Mouse (Mus musculus): ENCODE results near the gene Rnf207. TPM values are rescaled to one million over a fixed set of nuclear protein-coding genes. Genes with fewer than 3 reads are reported as not detected.

Gene Rnf207
- polyA plus RNA-seq, 1 experiment: not detected

DNA sequence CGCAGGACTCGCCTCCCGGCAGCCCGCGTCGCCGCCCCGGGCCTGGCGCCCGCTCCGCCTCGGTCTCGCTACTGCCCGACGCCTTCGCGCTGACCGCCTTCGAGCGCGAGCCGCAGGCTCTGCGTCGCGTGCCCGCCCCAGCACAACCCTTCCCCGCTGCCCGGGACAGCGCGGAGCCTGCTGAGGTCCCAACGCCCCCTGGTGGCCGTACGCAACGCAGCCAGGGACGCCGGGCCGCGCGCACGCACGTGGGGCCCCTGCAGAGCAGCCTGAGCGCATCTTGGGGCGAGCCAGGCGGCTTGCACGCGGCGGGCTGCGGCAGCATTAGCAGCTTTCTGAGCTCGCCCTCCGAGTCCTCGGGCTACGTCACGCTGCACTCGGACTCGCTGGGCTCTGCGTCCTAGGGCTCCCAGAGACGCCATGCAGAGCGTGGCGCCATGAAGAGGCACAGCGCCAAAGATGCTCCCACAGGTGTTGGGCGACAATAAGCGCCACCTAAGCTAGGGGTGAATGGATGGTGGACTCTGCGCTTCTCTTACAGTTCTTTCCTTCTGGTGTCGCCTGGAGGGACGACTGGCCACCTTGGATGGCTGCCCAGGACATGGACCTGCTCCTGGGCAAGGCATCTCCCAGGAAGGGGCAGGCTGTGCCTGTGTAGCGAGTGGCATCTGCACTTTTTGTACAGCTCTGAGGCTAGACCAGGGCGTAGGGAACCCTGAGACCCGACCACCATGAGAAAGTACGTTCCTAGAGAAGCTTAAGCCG, 35.4 kb downstream of the Rnf207 start:
- WGBS: 10% methylated on average over 70 of the region's 70 CpGs
- peaks cover 47% of the 10 kb centered on the region for H3K4me1 ChIP-seq (ENCODE audit: control insufficient read depth, insufficient read depth, low read length)
- H3K27ac ChIP-seq (ENCODE audit: insufficient read depth, low read depth, low read length): no peak overlapping the region
- TF ChIP-seq CTCF (IDR thresholded peaks at IDR 0.05; ENCODE audit: insufficient read depth, low read depth, low read length): peak; percentile 84
- no peak for TF ChIP-seq POLR2A (IDR thresholded peaks at IDR 0.05; ENCODE audit: insufficient read depth, low read depth, low read length)
- H3K4me3 ChIP-seq (ENCODE audit: insufficient read depth, low read depth, low read length): peak overlapping the region; percentile 30

DNA sequence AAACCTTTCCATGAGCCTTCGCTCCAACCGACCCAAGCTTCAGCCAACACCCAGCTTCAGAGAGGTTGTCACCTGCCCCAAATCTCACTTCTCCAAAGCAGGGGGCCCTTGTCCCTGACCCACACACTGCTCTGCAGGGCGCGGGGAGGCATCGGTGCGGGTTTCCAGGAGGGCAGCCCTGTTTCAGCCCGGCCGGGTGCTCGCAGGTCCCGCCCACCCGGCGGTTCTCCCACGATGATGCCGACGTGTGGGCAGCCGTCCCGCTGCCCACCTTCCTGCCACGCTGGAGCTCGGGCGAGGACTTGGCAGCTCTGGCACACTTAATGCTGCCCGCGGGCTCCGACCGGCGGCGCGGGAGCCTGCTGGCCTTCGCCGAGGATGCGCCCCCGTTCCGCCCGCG, 36.1 kb downstream of the Rnf207 start:
- Histone ChIP-seq H3K4me3 (ENCODE audit: insufficient read depth, low read depth, low read length) (peak overlapping the region; percentile 30), H3K27ac (ENCODE audit: insufficient read depth, low read depth, low read length) (no peak overlapping the region), H3K4me1 (ENCODE audit: control insufficient read depth, insufficient read depth, low read length) (peaks cover 47% of the 10 kb centered on the region)
- WGBS: 17% methylated on average over 34 of the region's 34 CpGs
- TF ChIP-seq POLR2A (IDR thresholded peaks at IDR 0.05; ENCODE audit: insufficient read depth, low read depth, low read length) (no peak), CTCF (IDR thresholded peaks at IDR 0.05; ENCODE audit: insufficient read depth, low read depth, low read length) (no peak)

DNA sequence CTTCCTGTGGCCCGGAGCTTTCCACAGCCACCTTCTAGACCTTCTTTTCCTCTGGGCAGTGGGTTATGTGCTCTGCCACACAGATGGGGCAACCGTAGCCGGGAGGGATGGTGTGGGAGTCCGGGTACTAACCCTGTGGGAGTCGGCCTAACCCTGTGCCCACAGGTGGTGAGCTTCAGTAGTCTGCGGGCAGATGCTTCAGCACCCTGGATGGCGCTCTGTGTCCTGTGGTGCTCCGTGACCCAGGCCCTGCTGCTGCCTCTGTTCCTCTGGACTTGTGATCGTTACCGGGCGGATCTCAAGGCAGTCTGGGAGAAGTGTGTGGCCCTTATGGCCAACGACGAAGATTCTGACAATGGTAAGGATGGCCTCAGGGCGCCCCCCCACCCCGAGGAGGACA, 37.2 kb downstream of the Rnf207 start:
- WGBS: 75% methylated on average over 15 of the region's 15 CpGs
- H3K4me1 ChIP-seq (ENCODE audit: control insufficient read depth, insufficient read depth, low read length): peaks cover 40% of the 10 kb centered on the region
- H3K27ac ChIP-seq (ENCODE audit: insufficient read depth, low read depth, low read length): no peak overlapping the region
- no peak for TF ChIP-seq CTCF (IDR thresholded peaks at IDR 0.05; ENCODE audit: insufficient read depth, low read depth, low read length)
- no peak for TF ChIP-seq POLR2A (IDR thresholded peaks at IDR 0.05; ENCODE audit: insufficient read depth, low read depth, low read length)
- H3K4me3 ChIP-seq (ENCODE audit: insufficient read depth, low read depth, low read length): no peak overlapping the region

GRCm38 (mm10) chr4:152278986-152279385, 39.8 kb downstream of the Rnf207 start:
- no peak overlapping the region for H3K4me3 ChIP-seq (ENCODE audit: insufficient read depth, low read depth, low read length)
- H3K27ac ChIP-seq (ENCODE audit: insufficient read depth, low read depth, low read length): no peak overlapping the region
- H3K4me1 ChIP-seq (ENCODE audit: control insufficient read depth, insufficient read depth, low read length): peaks cover 50% of the 10 kb centered on the region
- TF ChIP-seq POLR2A (IDR thresholded peaks at IDR 0.05; ENCODE audit: insufficient read depth, low read depth, low read length) (no peak), CTCF (IDR thresholded peaks at IDR 0.05; ENCODE audit: insufficient read depth, low read depth, low read length) (no peak)
- WGBS: 46% methylated on average over 23 of the region's 23 CpGs

- TF ChIP-seq POLR2A (IDR thresholded peaks at IDR 0.05; ENCODE audit: insufficient read depth, low read depth, low read length): no peak
- TF ChIP-seq CTCF (IDR thresholded peaks at IDR 0.05; ENCODE audit: insufficient read depth, low read depth, low read length): no peak
- Histone ChIP-seq H3K27ac (ENCODE audit: insufficient read depth, low read depth, low read length) (no peak overlapping the region), H3K4me1 (ENCODE audit: control insufficient read depth, insufficient read depth, low read length) (peaks cover 52% of the 10 kb centered on the region), H3K4me3 (ENCODE audit: insufficient read depth, low read depth, low read length) (no peak overlapping the region)
- 72% methylated on average over 2 of the region's 2 CpGs for WGBS
Measured at GRCm38 (mm10) chr4:152277916-152278315, 40.9 kb downstream of the Rnf207 start.

GRCm38 (mm10) chr4:152276389-152277347, 42.1 kb downstream of the Rnf207 start:
- H3K27ac ChIP-seq (ENCODE audit: insufficient read depth, low read depth, low read length): no peak overlapping the region
- H3K4me3 ChIP-seq (ENCODE audit: insufficient read depth, low read depth, low read length): no peak overlapping the region
- TF ChIP-seq CTCF (IDR thresholded peaks at IDR 0.05; ENCODE audit: insufficient read depth, low read depth, low read length) (peak; percentile 70), POLR2A (IDR thresholded peaks at IDR 0.05; ENCODE audit: insufficient read depth, low read depth, low read length) (no peak)
- H3K4me1 ChIP-seq (ENCODE audit: control insufficient read depth, insufficient read depth, low read length): peaks cover 54% of the 10 kb centered on the region
- WGBS: 64% methylated on average over 10 of the region's 10 CpGs

- Histone ChIP-seq H3K4me1 (ENCODE audit: control insufficient read depth, insufficient read depth, low read length) (peaks cover 60% of the 10 kb centered on the region), H3K4me3 (ENCODE audit: insufficient read depth, low read depth, low read length) (peak overlapping the region; percentile 73), H3K27ac (ENCODE audit: insufficient read depth, low read depth, low read length) (no peak overlapping the region)
- TF ChIP-seq POLR2A (IDR thresholded peaks at IDR 0.05; ENCODE audit: insufficient read depth, low read depth, low read length): no peak
- no peak for TF ChIP-seq CTCF (IDR thresholded peaks at IDR 0.05; ENCODE audit: insufficient read depth, low read depth, low read length)
- 6% methylated on average over 20 of the region's 20 CpGs for WGBS
Measured at GRCm38 (mm10) chr4:152274681-152275131, 44.1 kb downstream of the Rnf207 start.

- TF ChIP-seq CTCF (IDR thresholded peaks at IDR 0.05; ENCODE audit: insufficient read depth, low read depth, low read length) (no peak), POLR2A (IDR thresholded peaks at IDR 0.05; ENCODE audit: insufficient read depth, low read depth, low read length) (no peak)
- WGBS: 2% methylated on average over 45 of the region's 48 CpGs
- peaks cover 53% of the 10 kb centered on the region for H3K4me1 ChIP-seq (ENCODE audit: control insufficient read depth, insufficient read depth, low read length)
- H3K4me3 ChIP-seq (ENCODE audit: insufficient read depth, low read depth, low read length): peak within 1 kb of the TSS; percentile 73
- H3K27ac ChIP-seq (ENCODE audit: insufficient read depth, low read depth, low read length): peak within 1 kb of the TSS; percentile 74
Measured at GRCm38 (mm10) chr4:152273621-152274236, 45.1 kb downstream of the Rnf207 start, which contains the start of gene Gpr153. Gene Gpr153, plus strand, starts transcription at chr4:152274232.
